Mouse (Mus musculus) spleen, adult 2 months (tissue): Measurements from ENCODE around the gene Orm3. TPM values are rescaled to one million over a fixed set of nuclear protein-coding genes. Genes with fewer than 3 reads are reported as not detected.

Experiments
- DNase-seq, 2 experiments: peaks; one replicate each; pipeline versions ENCODE4 v3.0.0 to v3.0.0-alpha.2; 2012 to 2021; ENCODE audit warnings: low spot score in 2 of 2, low read depth in 1 of 2
- H3K27ac ChIP-seq: fragments of 200-500 bp; 2 replicates; pipeline ENCODE4 v1.5.1; 2012; ENCODE audit warnings: low read length, inconsistent platforms; ENCODE audit not compliant: insufficient read depth
- H3K27me3 ChIP-seq: fragments of 200-500 bp; 2 replicates; pipeline ENCODE4 v1.6.1; 2012; ENCODE audit warnings: mild to moderate bottlenecking, moderate library complexity, low read length, inconsistent platforms; ENCODE audit not compliant: control insufficient read depth, insufficient read depth
- H3K36me3 ChIP-seq: fragments of 200-500 bp; 2 replicates; pipeline ENCODE4 v1.6.1; 2012; ENCODE audit warnings: mild to moderate bottlenecking, low read length, inconsistent platforms; ENCODE audit not compliant: control insufficient read depth, insufficient read depth
- H3K4me1 ChIP-seq: fragments of 200-500 bp; 2 replicates; pipeline ENCODE4 v1.6.1; 2011; ENCODE audit warnings: inconsistent platforms; ENCODE audit not compliant: control insufficient read depth, insufficient read depth, insufficient read length
- H3K4me3 ChIP-seq: fragments of 200-500 bp; 2 replicates; pipeline ENCODE4 v1.5.1; 2011; ENCODE audit warnings: mild to moderate bottlenecking, inconsistent platforms; ENCODE audit not compliant: insufficient read depth, insufficient read length; ENCODE audit errors: extremely low read depth
- CTCF ChIP-seq: fragments of 200-500 bp; IDR thresholded peaks from 2 replicates; pipeline ENCODE4 v1.5.1; 2011; ENCODE audit warnings: mild to moderate bottlenecking, inconsistent platforms; ENCODE audit not compliant: insufficient read depth, insufficient read length, insufficient replicate concordance; ENCODE audit errors: extremely low read depth
- POLR2A ChIP-seq: fragments of 200-500 bp; IDR thresholded peaks from 2 replicates; pipeline ENCODE4 v1.6.1; 2011; ENCODE audit warnings: low read depth, low read length, inconsistent platforms
- WGBS: fragments of 180-500 bp; shearing (Covaris S2); methylation state at CpG from one replicate; pipeline ENCODE4 v1.1.7; 2018; 5-methylcytosine and 5-hydroxymethylcytosine counted together
- polyA plus RNA-seq: library from polyadenylated mRNA; depleted of rRNA; stranded (reverse); fragments of >200 nt; gene quantifications from 2 replicates; pipeline ENCODE4 v1.2.3, GENCODE M21; 2012

Orm3 gene
- polyA plus RNA-seq, 1 experiment = not detected

- no peak within 1 kb of the TSS for H3K4me3 ChIP-seq
- no peak within 1 kb of the TSS for H3K27ac ChIP-seq
- H3K27me3 ChIP-seq = no peaks in the 10 kb centered on the region
- TF ChIP-seq CTCF (no peak), POLR2A (no peak)
- H3K36me3 ChIP-seq = no peaks in the 10 kb centered on the region
- H3K4me1 ChIP-seq = no peaks in the 10 kb centered on the region
- WGBS = 86% methylated on average over 8 of the region's 8 CpGs
- DNase-seq = no peak
Observed at GRCm38 (mm10) chr4:63344295-63344694, 11.7 kb upstream of the Orm3 start, which contains the start of gene Orm1. Gene Orm1 (plus strand): TSS chr4:63344560.

- no peak for DNase-seq
- H3K27me3 ChIP-seq = no peaks in the 10 kb centered on the region
- TF ChIP-seq CTCF (no peak), POLR2A (no peak)
- H3K36me3 ChIP-seq = no peaks in the 10 kb centered on the region
- H3K4me3 ChIP-seq = no peak overlapping the region
- H3K4me1 ChIP-seq = no peaks in the 10 kb centered on the region
- H3K27ac ChIP-seq = no peak overlapping the region
Observed at GRCm38 (mm10) chr4:63345261-63345660, 10.7 kb upstream of the Orm3 start.

DNA sequence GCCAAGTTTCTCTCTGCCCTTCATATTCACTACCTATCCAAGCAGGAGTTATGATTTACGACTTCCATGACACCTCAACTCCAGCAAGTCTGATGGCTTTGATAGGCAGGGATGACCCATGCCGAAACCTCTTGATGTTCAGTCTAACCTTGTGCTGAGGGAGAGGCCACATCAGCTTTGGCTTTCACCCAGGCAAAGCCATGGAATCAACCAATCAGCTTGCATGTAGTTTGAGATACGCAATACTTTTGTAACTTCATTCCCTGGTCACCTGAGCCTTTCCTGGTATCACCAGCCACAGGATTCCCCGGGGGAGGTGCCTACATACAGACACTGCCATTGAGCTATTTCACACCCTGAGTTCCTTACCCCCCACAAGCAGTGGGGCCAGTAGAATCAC lies 9.3 kb upstream of the Orm3 start:
- no peaks in the 10 kb centered on the region for H3K4me1 ChIP-seq
- no peak overlapping the region for H3K27ac ChIP-seq
- no peaks in the 10 kb centered on the region for H3K36me3 ChIP-seq
- no peak overlapping the region for H3K4me3 ChIP-seq
- TF ChIP-seq CTCF (no peak), POLR2A (no peak)
- 86% methylated on average over 4 of the region's 4 CpGs for WGBS
- no peak for DNase-seq
- no peaks in the 10 kb centered on the region for H3K27me3 ChIP-seq

- no peak for TF ChIP-seq CTCF
- no peak for TF ChIP-seq POLR2A
- no peaks in the 10 kb centered on the region for H3K36me3 ChIP-seq
- no peaks in the 10 kb centered on the region for H3K27me3 ChIP-seq
- no peak overlapping the region for H3K27ac ChIP-seq
- WGBS = 79% methylated on average over 6 of the region's 6 CpGs
- no peak overlapping the region for H3K4me3 ChIP-seq
- no peaks in the 10 kb centered on the region for H3K4me1 ChIP-seq
- DNase-seq = no peak
Observed at GRCm38 (mm10) chr4:63348524-63348923, 7.4 kb upstream of the Orm3 start.

GRCm38 (mm10) chr4:63356981-63357570 lies 1.1 kb downstream of the Orm3 start:
- H3K27me3 ChIP-seq = no peaks in the 10 kb centered on the region
- WGBS = 68% methylated on average over 2 of the region's 2 CpGs
- H3K36me3 ChIP-seq = no peaks in the 10 kb centered on the region
- H3K4me3 ChIP-seq = no peak overlapping the region
- H3K27ac ChIP-seq = no peak overlapping the region
- peaks cover 2% of the 10 kb centered on the region; the same call in 1 of the 2 replicates for H3K4me1 ChIP-seq
- TF ChIP-seq CTCF = no peak
- no peak for DNase-seq

GRCm38 (mm10) chr4:63359861-63360260 lies 3.9 kb downstream of the Orm3 start:
- DNase-seq = no peak
- Histone ChIP-seq H3K36me3 (peaks cover 7% of the 10 kb centered on the region; the same call in 1 of the 2 replicates), H3K4me1 (peaks cover 2% of the 10 kb centered on the region; the same call in 1 of the 2 replicates), H3K27ac (no peak overlapping the region), H3K4me3 (no peak overlapping the region), H3K27me3 (no peaks in the 10 kb centered on the region)
- no peak for TF ChIP-seq POLR2A
- no peak for TF ChIP-seq CTCF
- WGBS = 88% methylated on average over 6 of the region's 6 CpGs

GRCm38 (mm10) chr4:63362150-63362549 lies 6.2 kb downstream of the Orm3 start, which contains the start of gene Orm2:
Gene Orm2 (plus strand): TSS chr4:63362449.
- H3K27me3 ChIP-seq = no peaks in the 10 kb centered on the region
- WGBS = 88% methylated on average over 5 of the region's 5 CpGs
- peaks cover 16% of the 10 kb centered on the region for H3K36me3 ChIP-seq
- no peak within 1 kb of the TSS for H3K27ac ChIP-seq
- DNase-seq = no peak
- H3K4me1 ChIP-seq = no peaks in the 10 kb centered on the region
- no peak within 1 kb of the TSS for H3K4me3 ChIP-seq
- TF ChIP-seq POLR2A (no peak), CTCF (no peak)
